Mouse (Mus musculus): ENCODE results near the gene Strip2. TPM values are rescaled to one million over a fixed set of nuclear protein-coding genes. Genes with fewer than 3 reads are reported as not detected.

Strip2 gene
- polyA plus RNA-seq, 1 experiment: 0.83 TPM

DNA sequence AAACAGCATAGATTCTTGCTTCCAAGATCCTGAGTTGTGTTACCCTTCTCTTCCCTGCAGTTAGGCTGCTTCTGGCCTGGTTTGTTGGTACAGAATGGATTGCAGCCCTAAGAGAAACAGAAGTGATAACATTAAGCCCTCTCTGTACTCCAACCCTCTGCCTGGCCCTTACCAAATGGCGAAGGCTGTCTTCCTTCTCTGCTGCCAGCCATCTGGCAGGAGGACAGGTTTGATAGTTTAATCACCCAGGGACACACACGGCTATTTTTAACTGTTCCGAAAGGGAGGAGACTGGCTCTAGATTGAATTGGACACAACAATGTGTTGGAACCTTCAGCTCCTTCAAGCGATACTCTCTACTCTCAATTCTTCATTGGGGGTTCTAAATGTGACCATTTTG is 6.7 kb downstream of the Strip2 start:
- no peaks in the 10 kb centered on the region for H3K79me2 ChIP-seq (ENCODE audit: control insufficient read depth, insufficient read depth)
- H3K4me3 ChIP-seq: no peak overlapping the region
- no peaks in the 10 kb centered on the region for H3K27me3 ChIP-seq (ENCODE audit: control insufficient read depth, insufficient read depth, insufficient read length)
- TF ChIP-seq SRF (IDR thresholded peaks at IDR 0.05; ENCODE audit: control insufficient read depth, insufficient read length, low read depth) (no peak), REST (IDR thresholded peaks at IDR 0.05; ENCODE audit: insufficient read depth, insufficient read length) (no peak), USF1 (IDR thresholded peaks at IDR 0.05; ENCODE audit: low read depth) (no peak), MYOG (IDR thresholded peaks at IDR 0.05; ENCODE audit: control insufficient read depth in 1 of 3, insufficient read depth in 1 of 3, insufficient read length in 2 of 3, low read depth in 2 of 3) (no peak), CEBPB (IDR thresholded peaks at IDR 0.05; ENCODE audit: insufficient read depth, poor library complexity, severe bottlenecking) (no peak), TCF3 (IDR thresholded peaks at IDR 0.05; ENCODE audit: insufficient read length, low read depth) (no peak), MAX (IDR thresholded peaks at IDR 0.05; ENCODE audit: low read depth) (no peak), POLR2AphosphoS2 (IDR thresholded peaks at IDR 0.05; ENCODE audit: insufficient read length, low read depth) (no peak), MYOD1 (IDR thresholded peaks at IDR 0.05; ENCODE audit: control insufficient read depth in 1 of 3, insufficient read length in 2 of 3, low read depth in 2 of 3) (no peak), TCF12 (IDR thresholded peaks at IDR 0.05; ENCODE audit: insufficient read depth, poor library complexity, severe bottlenecking) (no peak), POLR2A (IDR thresholded peaks at IDR 0.05; ENCODE audit: insufficient read length, low read depth) (no peak), E2F4 (IDR thresholded peaks at IDR 0.05; ENCODE audit: insufficient read depth) (no peak)
- H3K36me3 ChIP-seq (ENCODE audit: control insufficient read depth, insufficient read depth): no peaks in the 10 kb centered on the region
- no peak overlapping the region for H3ac ChIP-seq (ENCODE audit: control insufficient read depth, insufficient read length)
- H3K4me2 ChIP-seq (ENCODE audit: low read depth): no peak overlapping the region

DNA sequence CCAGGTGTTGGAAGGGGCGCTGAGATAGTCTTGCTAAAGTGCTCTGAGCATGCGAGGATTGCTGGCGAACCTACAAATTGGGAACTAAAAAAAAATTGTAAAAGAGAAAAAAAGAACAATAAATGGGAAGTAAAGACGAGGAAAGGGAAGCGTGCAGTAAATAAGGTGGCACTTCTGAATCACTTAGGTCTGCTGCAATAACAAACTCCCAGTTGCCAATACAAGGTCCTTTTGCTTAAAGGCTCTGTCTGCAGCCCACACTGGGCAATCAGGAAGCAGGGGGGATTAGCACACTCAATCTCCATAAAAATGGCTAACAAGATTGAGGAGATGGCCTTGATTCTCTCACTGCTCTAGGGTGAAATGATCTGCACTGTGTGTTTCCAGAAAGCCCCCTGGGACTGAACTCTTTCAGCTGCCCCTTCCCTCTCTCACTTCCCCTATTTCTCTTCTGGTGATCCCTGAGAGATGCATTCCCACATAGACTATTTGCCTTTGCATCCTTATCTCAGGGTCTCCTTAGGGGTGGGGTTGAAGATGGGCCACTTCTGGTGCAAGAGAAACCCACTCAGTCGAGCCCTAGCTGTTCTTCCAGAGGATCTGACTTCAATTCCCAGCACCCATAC is 8.9 kb downstream of the Strip2 start:
- H3K4me3 ChIP-seq: no peak overlapping the region
- no peak overlapping the region for H3K4me2 ChIP-seq (ENCODE audit: low read depth)
- H3K27me3 ChIP-seq (ENCODE audit: control insufficient read depth, insufficient read depth, insufficient read length): no peaks in the 10 kb centered on the region
- H3K36me3 ChIP-seq (ENCODE audit: control insufficient read depth, insufficient read depth): no peaks in the 10 kb centered on the region
- TF ChIP-seq MYOG (IDR thresholded peaks at IDR 0.05; ENCODE audit: control insufficient read depth in 1 of 3, insufficient read depth in 1 of 3, insufficient read length in 2 of 3, low read depth in 2 of 3) (no peak), SRF (IDR thresholded peaks at IDR 0.05; ENCODE audit: control insufficient read depth, insufficient read length, low read depth) (no peak), MAX (IDR thresholded peaks at IDR 0.05; ENCODE audit: low read depth) (no peak), POLR2A (IDR thresholded peaks at IDR 0.05; ENCODE audit: insufficient read length, low read depth) (no peak), MYOD1 (IDR thresholded peaks at IDR 0.05; ENCODE audit: control insufficient read depth in 1 of 3, insufficient read length in 2 of 3, low read depth in 2 of 3) (no peak), TCF3 (IDR thresholded peaks at IDR 0.05; ENCODE audit: insufficient read length, low read depth) (no peak), TCF12 (IDR thresholded peaks at IDR 0.05; ENCODE audit: insufficient read depth, poor library complexity, severe bottlenecking) (no peak), CEBPB (IDR thresholded peaks at IDR 0.05; ENCODE audit: insufficient read depth, poor library complexity, severe bottlenecking) (no peak)
- no peaks in the 10 kb centered on the region for H3K79me2 ChIP-seq (ENCODE audit: control insufficient read depth, insufficient read depth)
- no peak overlapping the region for H3ac ChIP-seq (ENCODE audit: control insufficient read depth, insufficient read length)

DNA sequence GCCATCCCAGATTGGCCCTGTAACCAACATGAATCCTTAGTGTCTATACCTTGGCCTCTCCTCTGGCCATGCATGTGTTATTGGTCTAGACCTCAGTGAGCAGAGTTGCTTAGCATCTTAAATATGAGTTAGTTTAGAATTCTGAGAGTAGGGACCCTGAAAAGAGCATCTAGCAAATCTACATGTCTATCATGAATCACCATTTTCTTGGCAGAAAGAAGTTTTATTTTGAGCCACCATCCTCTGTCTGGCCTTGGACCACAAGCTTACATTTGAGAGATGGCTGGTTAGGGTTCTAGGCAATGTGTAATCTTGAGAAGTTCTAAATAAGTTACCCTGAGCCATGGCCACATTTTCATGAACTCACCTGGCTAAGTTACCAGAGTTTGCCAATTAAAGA is 13.3 kb downstream of the Strip2 start:
- no peak for TF ChIP-seq TCF3 (IDR thresholded peaks at IDR 0.05; ENCODE audit: insufficient read length, low read depth)
- TF ChIP-seq CEBPB (IDR thresholded peaks at IDR 0.05; ENCODE audit: insufficient read depth, poor library complexity, severe bottlenecking): no peak
- TF ChIP-seq POLR2A (IDR thresholded peaks at IDR 0.05; ENCODE audit: insufficient read length, low read depth): no peak
- no peak for TF ChIP-seq MAX (IDR thresholded peaks at IDR 0.05; ENCODE audit: low read depth)
- TF ChIP-seq USF1 (IDR thresholded peaks at IDR 0.05; ENCODE audit: low read depth): no peak
- TF ChIP-seq POLR2AphosphoS2 (IDR thresholded peaks at IDR 0.05; ENCODE audit: insufficient read length, low read depth): no peak
- no peak for TF ChIP-seq MYOD1 (IDR thresholded peaks at IDR 0.05; ENCODE audit: control insufficient read depth in 1 of 3, insufficient read length in 2 of 3, low read depth in 2 of 3)
- TF ChIP-seq MYOG (IDR thresholded peaks at IDR 0.05; ENCODE audit: control insufficient read depth in 1 of 3, insufficient read depth in 1 of 3, insufficient read length in 2 of 3, low read depth in 2 of 3): no peak
- TF ChIP-seq TCF12 (IDR thresholded peaks at IDR 0.05; ENCODE audit: insufficient read depth, poor library complexity, severe bottlenecking): no peak
- TF ChIP-seq REST (IDR thresholded peaks at IDR 0.05; ENCODE audit: insufficient read depth, insufficient read length): no peak
- no peak for TF ChIP-seq SRF (IDR thresholded peaks at IDR 0.05; ENCODE audit: control insufficient read depth, insufficient read length, low read depth)
- no peak for TF ChIP-seq E2F4 (IDR thresholded peaks at IDR 0.05; ENCODE audit: insufficient read depth)
- H3K36me3 ChIP-seq (ENCODE audit: control insufficient read depth, insufficient read depth): peaks cover 3% of the 10 kb centered on the region
- no peak overlapping the region for H3K4me3 ChIP-seq
- H3ac ChIP-seq (ENCODE audit: control insufficient read depth, insufficient read length): no peak overlapping the region
- H3K27me3 ChIP-seq (ENCODE audit: control insufficient read depth, insufficient read depth, insufficient read length): no peaks in the 10 kb centered on the region
- no peak overlapping the region for H3K4me2 ChIP-seq (ENCODE audit: low read depth)
- no peaks in the 10 kb centered on the region for H3K79me2 ChIP-seq (ENCODE audit: control insufficient read depth, insufficient read depth)

DNA sequence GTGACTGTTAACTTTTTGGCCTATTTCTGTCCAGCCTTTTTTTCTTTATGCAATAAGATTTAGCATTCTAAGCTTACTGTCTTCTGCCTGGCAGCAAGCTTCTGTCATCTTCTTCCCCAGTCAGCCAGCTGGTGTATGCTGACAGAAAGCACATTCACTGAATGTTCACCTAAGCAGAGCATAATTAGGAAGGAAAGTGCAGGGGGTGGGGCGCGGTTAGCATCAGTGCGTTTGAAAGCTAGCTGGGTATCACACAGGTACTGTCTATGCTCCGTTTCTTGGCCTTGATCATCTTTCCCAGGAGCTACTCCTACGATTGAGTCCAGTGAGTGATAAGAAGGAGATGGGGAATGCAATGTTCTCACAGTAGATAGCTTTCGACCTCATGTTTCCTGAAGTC is 13.9 kb downstream of the Strip2 start:
- Histone ChIP-seq H3ac (ENCODE audit: control insufficient read depth, insufficient read length) (no peak overlapping the region), H3K27me3 (ENCODE audit: control insufficient read depth, insufficient read depth, insufficient read length) (no peaks in the 10 kb centered on the region), H3K4me2 (ENCODE audit: low read depth) (no peak overlapping the region), H3K36me3 (ENCODE audit: control insufficient read depth, insufficient read depth) (peaks cover 3% of the 10 kb centered on the region), H3K79me2 (ENCODE audit: control insufficient read depth, insufficient read depth) (no peaks in the 10 kb centered on the region), H3K4me3 (no peak overlapping the region)
- TF ChIP-seq MYOG (IDR thresholded peaks at IDR 0.05; ENCODE audit: control insufficient read depth in 1 of 3, insufficient read depth in 1 of 3, insufficient read length in 2 of 3, low read depth in 2 of 3): no peak

DNA sequence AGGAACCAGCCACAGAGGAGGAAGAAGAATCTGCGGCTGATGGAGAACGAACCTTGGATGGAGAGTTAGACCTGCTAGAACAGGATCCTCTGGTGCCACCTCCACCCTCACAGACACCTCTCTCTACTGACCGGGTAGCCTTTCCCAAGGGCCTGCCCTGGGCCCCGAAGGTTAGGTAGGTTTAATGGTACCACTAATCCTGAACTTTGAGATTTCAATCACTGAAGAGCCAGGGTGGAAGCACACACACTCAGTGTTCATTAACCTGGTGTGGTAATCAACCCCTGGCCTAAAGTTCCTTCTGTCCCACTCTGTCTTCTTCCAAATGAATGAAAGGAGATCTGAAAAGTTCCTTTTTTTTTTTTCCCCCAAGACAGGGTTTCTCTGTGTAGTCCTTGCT is 14.4 kb downstream of the Strip2 start:
- Histone ChIP-seq H3K4me2 (ENCODE audit: low read depth) (no peak overlapping the region), H3K4me3 (no peak overlapping the region), H3K79me2 (ENCODE audit: control insufficient read depth, insufficient read depth) (no peaks in the 10 kb centered on the region), H3K36me3 (ENCODE audit: control insufficient read depth, insufficient read depth) (peaks cover 3% of the 10 kb centered on the region), H3ac (ENCODE audit: control insufficient read depth, insufficient read length) (no peak overlapping the region), H3K27me3 (ENCODE audit: control insufficient read depth, insufficient read depth, insufficient read length) (no peaks in the 10 kb centered on the region)
- TF ChIP-seq USF1 (IDR thresholded peaks at IDR 0.05; ENCODE audit: low read depth) (no peak), CEBPB (IDR thresholded peaks at IDR 0.05; ENCODE audit: insufficient read depth, poor library complexity, severe bottlenecking) (no peak), MAX (IDR thresholded peaks at IDR 0.05; ENCODE audit: low read depth) (no peak), REST (IDR thresholded peaks at IDR 0.05; ENCODE audit: insufficient read depth, insufficient read length) (no peak), MYOG (IDR thresholded peaks at IDR 0.05; ENCODE audit: control insufficient read depth in 1 of 3, insufficient read depth in 1 of 3, insufficient read length in 2 of 3, low read depth in 2 of 3) (no peak), TCF3 (IDR thresholded peaks at IDR 0.05; ENCODE audit: insufficient read length, low read depth) (no peak), SRF (IDR thresholded peaks at IDR 0.05; ENCODE audit: control insufficient read depth, insufficient read length, low read depth) (no peak), POLR2AphosphoS2 (IDR thresholded peaks at IDR 0.05; ENCODE audit: insufficient read length, low read depth) (no peak), E2F4 (IDR thresholded peaks at IDR 0.05; ENCODE audit: insufficient read depth) (no peak), TCF12 (IDR thresholded peaks at IDR 0.05; ENCODE audit: insufficient read depth, poor library complexity, severe bottlenecking) (no peak), POLR2A (IDR thresholded peaks at IDR 0.05; ENCODE audit: insufficient read length, low read depth) (no peak), MYOD1 (IDR thresholded peaks at IDR 0.05; ENCODE audit: control insufficient read depth in 1 of 3, insufficient read length in 2 of 3, low read depth in 2 of 3) (no peak)
